Mouse (Mus musculus) heart, embryonic 15.5 days (tissue): ENCODE results near the gene Tcap. TPM values are rescaled to one million over a fixed set of nuclear protein-coding genes. Genes with fewer than 3 reads are reported as not detected.
A peak's percentile ranks its signal among the peaks of the same experiment; 100 is the strongest.

Experiments used
- ATAC-seq: fragments of 200-750 bp; cut with Nextera tagmentation; replicated peaks from 2 replicates; pipeline ENCODE4 v1.8.0; 2017; ENCODE audit warnings: low read depth, moderate TSS enrichment; ENCODE audit not compliant: insufficient number of reproducible peaks, insufficient read depth, low FRiP score
- H3K27ac ChIP-seq: fragments of 300-500 bp; sonication (generic); 2 replicates; pipeline ENCODE4 v1.5.1; 2015; ENCODE audit warnings: mild to moderate bottlenecking, inconsistent platforms
- H3K27me3 ChIP-seq: fragments of 300-500 bp; sonication (generic); 2 replicates; pipeline ENCODE4 v1.6.1; 2015; ENCODE audit warnings: inconsistent platforms
- H3K36me3 ChIP-seq: fragments of 300-500 bp; sonication (generic); 2 replicates; pipeline ENCODE4 v1.6.1; 2015; ENCODE audit warnings: mild to moderate bottlenecking, inconsistent platforms
- H3K4me1 ChIP-seq: fragments of 300-500 bp; sonication (generic); replicated peaks from 2 replicates; pipeline ENCODE4 v1.6.1; 2015; ENCODE audit warnings: inconsistent platforms
- H3K4me2 ChIP-seq: fragments of 300-500 bp; sonication (generic); 2 replicates; pipeline ENCODE4 v1.6.1; 2015; ENCODE audit warnings: inconsistent platforms, mild to moderate bottlenecking, moderate library complexity
- H3K4me3 ChIP-seq: fragments of 300-500 bp; sonication (generic); 2 replicates; pipeline ENCODE4 v1.5.1; 2015; ENCODE audit warnings: mild to moderate bottlenecking, inconsistent platforms
- H3K9ac ChIP-seq: fragments of 300-500 bp; sonication (generic); 2 replicates; pipeline ENCODE4 v1.6.1; 2015; ENCODE audit warnings: mild to moderate bottlenecking, inconsistent platforms
- H3K9me3 ChIP-seq: fragments of 300-500 bp; sonication (generic); replicated peaks from 2 replicates; pipeline ENCODE4 v1.6.1; 2016; ENCODE audit warnings: inconsistent platforms
- WGBS: fragments of 180-500 bp; shearing (Covaris S2); methylation state at CpG from one replicate; pipeline ENCODE4 v1.1.7; 2015; ENCODE audit warnings: mixed read lengths; 5-methylcytosine and 5-hydroxymethylcytosine counted together
- polyA plus RNA-seq: library from polyadenylated mRNA; unstranded; fragments of >200 nt; fragmentation: Nextera tagmentation; extraction: Ambion mirVana; gene quantifications from 2 replicates; pipeline ENCODE4 v1.2.1, GENCODE M21; 2015

Gene Tcap
- polyA plus RNA-seq, 1 experiment from 2014 or later, result 158 TPM

GRCm38 (mm10) chr11:98394301-98394700 is 10.7 kb downstream of the Tcap start:
- Histone ChIP-seq H3K4me2 (peak overlapping the region; percentile 37), H3K36me3 (no peaks in the 10 kb centered on the region; the same call in 1 of the 2 replicates), H3K27me3 (peaks cover 9% of the 10 kb centered on the region; the same call in 1 of the 2 replicates), H3K27ac (peak overlapping the region; percentile 98), H3K4me1 (peaks cover 55% of the 10 kb centered on the region), H3K4me3 (no peak overlapping the region), H3K9me3 (no peaks in the 10 kb centered on the region), H3K9ac (no peak overlapping the region)
- WGBS, result 18% methylated on average over 6 of the region's 6 CpGs
- ATAC-seq, result peak; percentile 58

DNA sequence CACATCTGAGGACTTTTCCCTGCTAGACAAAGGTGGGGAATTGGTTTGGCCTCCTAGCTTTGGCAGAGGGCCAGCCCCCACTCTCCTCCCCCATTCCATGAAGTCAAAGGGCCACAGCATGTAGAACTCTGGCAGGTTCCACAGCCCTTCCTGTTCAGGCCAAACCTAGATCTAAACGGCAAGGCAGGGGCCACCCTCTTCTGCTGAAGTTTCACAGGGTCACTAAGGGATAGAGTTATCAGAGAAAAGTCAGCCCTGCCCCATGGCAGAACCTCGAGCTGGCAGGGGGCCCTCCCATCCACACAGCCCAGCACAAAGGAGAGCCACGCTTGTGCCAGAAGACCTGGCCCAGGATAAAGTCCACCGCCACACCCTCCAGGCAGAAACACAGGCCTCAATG is 11.4 kb downstream of the Tcap start:
- WGBS, result 20% methylated on average over 4 of the region's 4 CpGs
- no peak overlapping the region for H3K4me3 ChIP-seq
- no peak overlapping the region for H3K4me2 ChIP-seq
- peaks cover 55% of the 10 kb centered on the region for H3K4me1 ChIP-seq
- ATAC-seq, result peak; percentile 30
- H3K36me3 ChIP-seq, result no peaks in the 10 kb centered on the region; the same call in 1 of the 2 replicates
- H3K9me3 ChIP-seq, result no peaks in the 10 kb centered on the region
- H3K27me3 ChIP-seq, result peaks cover 5% of the 10 kb centered on the region; the same call in 1 of the 2 replicates
- H3K9ac ChIP-seq, result peak overlapping the region; percentile 4; the same call in 1 of the 2 replicates
- H3K27ac ChIP-seq, result peak overlapping the region; percentile 98

DNA sequence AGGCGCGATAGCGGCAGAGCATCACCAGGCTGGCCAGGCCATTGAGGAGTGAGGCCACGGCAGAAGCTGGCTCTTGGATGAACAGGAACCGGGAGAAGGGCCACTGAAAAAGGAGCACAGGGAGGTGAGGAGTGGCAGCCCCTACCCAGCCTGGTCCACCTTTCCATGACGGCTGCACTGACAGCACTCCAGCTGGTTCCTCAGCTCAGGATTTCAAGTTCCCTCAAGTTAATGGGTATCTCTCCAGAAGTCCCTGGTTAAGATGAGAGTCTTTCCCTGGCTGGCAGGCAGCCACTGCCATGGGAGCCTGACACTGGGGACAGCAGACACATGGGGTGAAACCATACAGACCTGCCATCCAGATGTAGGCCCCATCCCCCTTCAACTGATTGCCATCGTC is 14.3 kb downstream of the Tcap start:
- no peak overlapping the region for H3K9ac ChIP-seq
- no peaks in the 10 kb centered on the region for H3K9me3 ChIP-seq
- no peaks in the 10 kb centered on the region for H3K27me3 ChIP-seq
- peaks cover 37% of the 10 kb centered on the region for H3K4me1 ChIP-seq
- WGBS, result 89% methylated on average over 7 of the region's 7 CpGs
- no peak overlapping the region for H3K4me2 ChIP-seq
- no peak overlapping the region for H3K27ac ChIP-seq
- no peaks in the 10 kb centered on the region; the same call in 1 of the 2 replicates for H3K36me3 ChIP-seq
- ATAC-seq, result no peak
- H3K4me3 ChIP-seq, result no peak overlapping the region

- peak within 1 kb of the TSS; percentile 85 for H3K4me2 ChIP-seq
- peak within 1 kb of the TSS; percentile 84 for H3K4me3 ChIP-seq
- peak within 1 kb of the TSS; percentile 70 for H3K9ac ChIP-seq
- H3K27me3 ChIP-seq, result no peaks in the 10 kb centered on the region
- H3K9me3 ChIP-seq, result no peaks in the 10 kb centered on the region
- no peaks in the 10 kb centered on the region; the same call in 1 of the 2 replicates for H3K36me3 ChIP-seq
- H3K4me1 ChIP-seq, result peaks cover 14% of the 10 kb centered on the region
- under 1% methylated on average over 40 of the region's 40 CpGs for WGBS
- peak within 1 kb of the TSS; percentile 98 for H3K27ac ChIP-seq
- ATAC-seq, result peak; percentile 86
Observed at GRCm38 (mm10) chr11:98400161-98400726, 16.6 kb downstream of the Tcap start, which contains the start of gene Pgap3. Gene Pgap3 (minus strand): TSS chr11:98400490.

DNA sequence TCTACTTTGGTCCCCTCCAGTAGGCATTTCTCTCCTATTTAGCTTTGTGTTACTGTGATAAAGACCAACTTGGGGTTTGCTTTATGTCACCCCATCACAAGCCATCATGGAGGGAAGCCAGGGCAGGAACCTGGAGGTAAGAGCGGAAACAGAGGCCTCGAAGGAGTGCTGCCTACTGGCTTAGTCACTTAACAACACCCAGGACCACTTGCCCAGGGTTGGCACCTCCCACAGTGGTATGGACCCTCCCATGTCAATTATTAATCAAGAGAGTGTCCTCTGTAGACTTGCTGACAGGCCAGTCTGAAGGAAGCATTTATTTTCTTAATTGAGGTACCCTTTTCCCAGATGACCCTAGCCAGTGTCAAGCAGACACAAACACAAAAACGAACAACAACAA is 17.2 kb downstream of the Tcap start:
- Histone ChIP-seq H3K9me3 (no peaks in the 10 kb centered on the region), H3K4me1 (peaks cover 12% of the 10 kb centered on the region), H3K36me3 (no peaks in the 10 kb centered on the region; the same call in 1 of the 2 replicates), H3K4me2 (peak overlapping the region; percentile 85), H3K27ac (peak overlapping the region; percentile 98), H3K9ac (peak overlapping the region; percentile 70), H3K4me3 (peak overlapping the region; percentile 84), H3K27me3 (no peaks in the 10 kb centered on the region)
- WGBS, result 61% methylated on average over 3 of the region's 3 CpGs
- ATAC-seq, result no peak

DNA sequence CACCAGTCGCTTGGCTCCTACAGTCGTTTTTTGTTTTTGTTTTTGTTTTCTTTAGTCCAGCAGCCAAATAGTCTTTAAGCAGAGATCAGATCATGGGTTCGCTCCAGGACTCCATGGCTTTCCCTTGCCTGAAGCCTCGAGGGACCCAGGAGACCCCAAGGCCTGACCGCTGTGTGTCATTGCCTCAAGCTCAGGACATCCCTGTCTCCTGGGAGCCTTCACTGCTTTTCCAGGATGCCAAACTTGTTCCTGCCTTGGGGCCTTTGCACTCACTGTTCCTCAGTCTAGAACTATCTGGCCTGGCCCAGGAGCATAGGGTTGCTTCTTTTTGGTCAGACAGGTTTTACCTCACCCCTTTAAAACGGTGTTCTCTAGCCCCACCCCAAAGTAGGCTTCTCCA is 23.0 kb downstream of the Tcap start:
- H3K27me3 ChIP-seq, result no peaks in the 10 kb centered on the region
- WGBS, result 68% methylated on average over 6 of the region's 6 CpGs

DNA sequence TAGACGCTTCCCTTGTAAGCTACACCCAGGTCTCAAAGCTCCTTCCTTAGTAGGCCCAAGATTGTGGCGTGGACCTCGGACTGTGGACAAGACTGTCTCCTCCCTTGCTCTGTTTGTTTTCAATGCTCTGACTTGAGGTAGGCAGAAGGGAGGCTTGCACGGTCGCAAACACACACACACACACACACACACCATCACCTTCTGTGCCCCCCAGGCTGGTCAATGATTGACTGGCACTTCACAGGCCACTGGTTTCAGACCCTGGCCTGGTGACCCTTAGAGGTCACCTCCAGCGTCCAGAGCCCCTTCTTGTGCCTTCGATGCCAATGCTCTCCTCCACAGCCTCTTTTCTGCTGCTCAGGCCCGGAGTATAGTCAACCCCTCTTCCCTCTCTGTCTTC is 25.3 kb downstream of the Tcap start:
- no peak for ATAC-seq
- H3K9me3 ChIP-seq, result no peaks in the 10 kb centered on the region
- H3K9ac ChIP-seq, result peak overlapping the region; percentile 21; the same call in 1 of the 2 replicates
- H3K4me2 ChIP-seq, result peak overlapping the region; percentile 47
- H3K36me3 ChIP-seq, result no peaks in the 10 kb centered on the region
- H3K27me3 ChIP-seq, result no peaks in the 10 kb centered on the region
- H3K4me3 ChIP-seq, result no peak overlapping the region
- H3K4me1 ChIP-seq, result peaks cover 28% of the 10 kb centered on the region
- H3K27ac ChIP-seq, result peak overlapping the region; percentile 63
- WGBS, result 60% methylated on average over 8 of the region's 8 CpGs

More for the DNA sequence above, 23.0 kb downstream of the Tcap start:
- no peak overlapping the region for H3K27ac ChIP-seq
- no peak overlapping the region for H3K4me3 ChIP-seq
- H3K36me3 ChIP-seq, result no peaks in the 10 kb centered on the region
- H3K9ac ChIP-seq, result no peak overlapping the region
- no peak overlapping the region for H3K4me2 ChIP-seq
- no peak for ATAC-seq
- H3K4me1 ChIP-seq, result peaks cover 19% of the 10 kb centered on the region
- no peaks in the 10 kb centered on the region for H3K9me3 ChIP-seq

DNA sequence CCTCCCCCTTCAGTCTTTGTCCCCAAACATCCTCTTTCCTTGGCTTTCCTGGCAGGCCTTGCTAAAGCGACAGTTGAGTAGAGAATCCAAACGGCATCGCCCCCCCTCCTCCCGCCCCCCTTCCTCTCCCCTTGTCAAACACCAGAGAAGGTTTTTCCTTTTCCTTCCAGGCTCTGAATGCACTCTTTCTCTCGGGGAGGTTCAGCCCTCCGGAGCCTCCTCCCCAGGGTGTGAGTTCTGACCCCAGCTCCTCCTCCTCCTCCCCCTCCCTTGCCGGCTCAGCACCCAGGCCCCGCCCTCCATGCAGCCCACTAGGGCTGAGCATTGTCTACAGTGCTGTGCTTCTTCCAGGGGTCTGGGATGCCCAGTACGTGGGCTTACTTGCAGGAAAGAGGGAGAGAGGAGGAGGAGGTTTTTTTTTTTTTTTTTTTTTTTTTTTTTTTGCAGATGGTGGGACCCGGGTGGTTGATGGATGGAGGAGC is 25.8 kb downstream of the Tcap start:
- Histone ChIP-seq H3K27ac (peak overlapping the region; percentile 63), H3K4me1 (peaks cover 33% of the 10 kb centered on the region), H3K27me3 (no peaks in the 10 kb centered on the region), H3K9ac (peak overlapping the region; percentile 21), H3K4me2 (peak overlapping the region; percentile 47), H3K9me3 (no peaks in the 10 kb centered on the region), H3K4me3 (no peak overlapping the region), H3K36me3 (no peaks in the 10 kb centered on the region)
- WGBS, result 7% methylated on average over 10 of the region's 10 CpGs
- ATAC-seq, result peak; percentile 34; the same call in 1 of the 2 replicates

- Histone ChIP-seq H3K4me3 (peak within 1 kb of the TSS; percentile 98), H3K27ac (peak within 1 kb of the TSS; percentile 98), H3K36me3 (no peaks in the 10 kb centered on the region), H3K4me2 (peak within 1 kb of the TSS; percentile 75), H3K27me3 (no peaks in the 10 kb centered on the region), H3K9ac (peak within 1 kb of the TSS; percentile 99), H3K4me1 (peaks cover 59% of the 10 kb centered on the region), H3K9me3 (no peaks in the 10 kb centered on the region)
- peak; percentile 83 for ATAC-seq
- under 1% methylated on average over 49 of the region's 49 CpGs for WGBS
Observed at GRCm38 (mm10) chr11:98412273-98412796, 28.7 kb downstream of the Tcap start, which contains the start of gene Erbb2. Gene Erbb2 (plus strand): TSS chr11:98412470.

DNA sequence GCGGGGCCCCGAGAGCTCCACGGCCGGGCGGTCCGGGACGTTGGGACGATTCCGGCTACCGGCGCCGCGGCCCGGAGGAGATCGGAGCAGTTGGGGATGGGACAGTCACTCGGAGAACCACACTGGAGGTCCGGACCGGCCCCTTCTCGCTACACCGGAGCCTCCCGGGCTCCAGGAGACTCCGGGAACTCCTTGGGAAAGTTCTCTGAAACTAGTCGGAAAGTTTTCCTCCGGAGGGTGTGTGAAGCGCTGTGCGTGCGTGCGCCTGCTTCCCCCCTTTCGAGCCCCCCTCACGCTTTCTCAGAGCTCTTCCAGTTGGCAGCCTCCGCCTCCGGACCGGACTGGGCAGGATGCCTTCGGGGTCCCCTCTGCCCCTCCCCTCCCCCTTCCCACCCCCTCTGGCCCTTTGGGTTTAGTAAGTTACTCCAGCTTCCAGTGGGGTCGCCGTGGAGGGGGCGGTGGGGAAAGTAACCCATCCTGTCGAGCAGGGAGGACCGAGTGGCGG is 29.2 kb downstream of the Tcap start:
- no peaks in the 10 kb centered on the region for H3K9me3 ChIP-seq
- ATAC-seq, result peak; percentile 50
- peak overlapping the region; percentile 99 for H3K9ac ChIP-seq
- H3K36me3 ChIP-seq, result no peaks in the 10 kb centered on the region
- H3K4me2 ChIP-seq, result peak overlapping the region; percentile 75
- peak overlapping the region; percentile 98 for H3K4me3 ChIP-seq
- H3K27me3 ChIP-seq, result no peaks in the 10 kb centered on the region
- under 1% methylated on average over 40 of the region's 40 CpGs for WGBS
- peak overlapping the region; percentile 98 for H3K27ac ChIP-seq
- H3K4me1 ChIP-seq, result peaks cover 62% of the 10 kb centered on the region

DNA sequence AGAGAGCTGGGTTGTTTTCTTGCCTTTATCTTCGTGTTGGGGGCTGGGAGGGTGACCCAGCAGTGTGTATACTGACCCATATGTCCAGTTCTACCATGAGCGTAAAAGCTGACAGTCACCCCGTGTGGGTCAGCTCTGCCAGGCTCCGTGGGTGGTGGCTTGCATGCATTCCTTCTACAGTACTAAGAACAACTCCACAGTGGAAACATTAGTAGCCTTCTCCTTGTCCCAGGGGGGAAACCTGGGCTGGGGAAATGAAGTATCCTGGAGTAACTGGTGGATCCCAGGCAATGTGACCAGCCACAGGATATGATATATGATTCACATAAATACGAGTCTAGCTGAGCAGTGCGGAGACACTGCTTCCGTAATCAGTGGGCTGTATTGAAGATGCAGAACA is 30.1 kb downstream of the Tcap start:
- Histone ChIP-seq H3K36me3 (no peaks in the 10 kb centered on the region), H3K27me3 (no peaks in the 10 kb centered on the region), H3K9me3 (no peaks in the 10 kb centered on the region), H3K9ac (peak overlapping the region; percentile 99), H3K27ac (peak overlapping the region; percentile 98), H3K4me3 (peak overlapping the region; percentile 98), H3K4me2 (peak overlapping the region; percentile 75), H3K4me1 (peaks cover 70% of the 10 kb centered on the region)
- no peak for ATAC-seq
- WGBS, result 13% methylated on average over 7 of the region's 7 CpGs
